10 mouse cellular contexts compared by ENCODE assay signal in the genomic region with DNA sequence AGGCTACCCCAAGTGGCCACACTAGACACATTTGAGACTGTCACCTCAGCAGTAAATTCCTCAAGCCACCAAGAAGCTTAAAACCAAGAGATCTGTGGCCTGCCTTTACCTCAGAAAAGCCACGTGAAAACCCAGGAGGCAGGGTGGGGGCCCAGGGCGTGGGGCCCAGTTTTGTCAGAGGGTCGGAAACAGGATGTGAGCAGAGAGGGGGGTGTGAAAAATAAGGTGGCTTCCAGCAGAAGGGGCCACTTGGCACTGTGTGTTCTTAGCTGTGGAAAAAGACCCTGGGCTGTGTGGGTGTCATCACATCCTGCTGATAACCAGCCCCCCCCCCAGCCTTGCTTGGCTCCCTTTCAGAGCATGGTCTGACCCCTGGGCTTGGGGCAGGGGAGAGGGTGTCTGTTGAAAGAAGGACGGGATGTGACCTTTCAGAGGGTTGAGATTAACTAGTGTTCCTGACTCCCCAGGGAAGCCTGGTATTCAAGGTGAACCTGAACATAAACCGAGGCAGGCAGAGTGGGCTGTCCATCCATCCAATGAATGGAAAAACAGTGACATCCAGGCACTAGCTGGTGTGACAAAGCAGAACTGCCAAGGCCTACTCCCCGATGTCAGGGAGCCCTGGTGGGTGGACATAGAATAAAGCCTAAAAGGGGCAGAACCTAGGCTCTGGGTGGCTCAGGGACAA. TPM values are rescaled to one million over a fixed set of nuclear protein-coding genes. Genes with fewer than 3 reads are reported as not detected.
DNase-seq lines count a peak whose midpoint lies in the region; ATAC-seq and TF ChIP-seq lines count a peak whose summit lies in the region.
"Had no signal": no experiment of that assay in that cellular context is flagged by ENCODE, and none has a peak within 500 bp of the region (broad histone marks: within the 10 kb centered on the region; RNA-seq: fewer than 3 reads in every experiment).

No protein-coding gene starts in this region.

- TF ChIP-seq CTCF in thymus, adult 2 months (IDR thresholded peaks at IDR 0.05; ENCODE audit: borderline replicate concordance, control insufficient read depth, extremely low read depth, insufficient read depth, low read length, poor library complexity) = no peak

- H3K27ac ChIP-seq in kidney, embryonic 15.5 days = peak overlapping the region; percentile 70
- peak overlapping the region; percentile 60 for H3K27ac ChIP-seq in heart, embryonic 12.5 days (ENCODE audit: poor library complexity, severe bottlenecking)
- peak overlapping the region; percentile 83 for H3K27ac ChIP-seq in thymus, adult 2 months (ENCODE audit: control insufficient read depth, insufficient read depth, low read length)
- no peak overlapping the region for H3K27ac ChIP-seq in midbrain, embryonic 11.5 days (ENCODE audit: low read depth, low read length)

- H3K4me1 ChIP-seq in kidney, embryonic 15.5 days = peaks cover 4% of the 10 kb centered on the region; the same call in 1 of the 2 replicates
- H3K4me1 ChIP-seq in heart, embryonic 12.5 days (replicated peaks) = peaks cover 6% of the 10 kb centered on the region; the same call in 1 of the 2 replicates
- H3K4me1 ChIP-seq in thymus, adult 2 months (replicated peaks; ENCODE audit: control insufficient read depth, insufficient read depth, low read length) = peaks cover 46% of the 10 kb centered on the region
- H3K4me1 ChIP-seq in midbrain, embryonic 11.5 days (ENCODE audit: control insufficient read depth, insufficient read depth, low read length) = no peaks in the 10 kb centered on the region

- no peaks in the 10 kb centered on the region for H3K36me3 ChIP-seq in kidney, embryonic 15.5 days
- H3K36me3 ChIP-seq in heart, embryonic 12.5 days = no peaks in the 10 kb centered on the region
- H3K36me3 ChIP-seq in thymus, adult 2 months (ENCODE audit: control insufficient read depth, insufficient read depth, low read length) = no peaks in the 10 kb centered on the region
- H3K36me3 ChIP-seq in midbrain, embryonic 11.5 days (ENCODE audit: control insufficient read depth, insufficient read depth, low read length) = no peaks in the 10 kb centered on the region

- no peak; the same call in 1 of the 2 replicates for ATAC-seq in kidney, embryonic 15.5 days (replicated peaks; ENCODE audit: low FRiP score)
- peak; percentile 88 for ATAC-seq in heart, embryonic 12.5 days (ENCODE audit: insufficient number of reproducible peaks, low FRiP score)
- no peak for ATAC-seq in midbrain, embryonic 11.5 days (ENCODE audit: low FRiP score)

- intact Hi-C loops in gastrocnemius, postnatal 36 days (cut with DNase I) = no loop called here

- no peak overlapping the region for H3K4me3 ChIP-seq in kidney, embryonic 15.5 days (replicated peaks)
- H3K4me3 ChIP-seq in heart, embryonic 12.5 days = no peak overlapping the region
- no peak overlapping the region for H3K4me3 ChIP-seq in thymus, adult 2 months (ENCODE audit: control insufficient read depth, insufficient read depth, low read length)
- H3K4me3 ChIP-seq in midbrain, embryonic 11.5 days (ENCODE audit: low read depth, low read length) = no peak overlapping the region

- peaks cover 4% of the 10 kb centered on the region; the same call in 1 of the 2 replicates for H3K9me3 ChIP-seq in kidney, embryonic 15.5 days (replicated peaks)
- H3K9me3 ChIP-seq in heart, embryonic 12.5 days (replicated peaks) = peaks cover 4% of the 10 kb centered on the region; the same call in 1 of the 2 replicates
- no peaks in the 10 kb centered on the region for H3K9me3 ChIP-seq in midbrain, embryonic 11.5 days (ENCODE audit: control insufficient read depth, low read length)

- 55% methylated on average over 6 of the region's 6 CpGs for WGBS in kidney, embryonic 15.5 days
- 49% methylated on average over 6 of the region's 6 CpGs for WGBS in heart, embryonic 12.5 days
- 20% methylated on average over 6 of the region's 6 CpGs for WGBS in thymus, adult 2 months
- WGBS in midbrain, embryonic 11.5 days = 84% methylated on average over 6 of the region's 6 CpGs

- H3K27me3 ChIP-seq in kidney, embryonic 15.5 days = no peaks in the 10 kb centered on the region
- no peaks in the 10 kb centered on the region for H3K27me3 ChIP-seq in heart, embryonic 12.5 days (replicated peaks)
- no peaks in the 10 kb centered on the region for H3K27me3 ChIP-seq in thymus, adult 2 months (ENCODE audit: control insufficient read depth, insufficient read depth, low read length)
- H3K27me3 ChIP-seq in midbrain, embryonic 11.5 days (ENCODE audit: control insufficient read depth, insufficient read depth, low read length) = no peaks in the 10 kb centered on the region

- no peak for TF ChIP-seq POLR2A in thymus, adult 2 months (IDR thresholded peaks at IDR 0.05; ENCODE audit: control insufficient read depth, extremely low read depth, insufficient read depth, low read length, poor library complexity)

- H3K4me2 ChIP-seq in kidney, embryonic 15.5 days = no peak overlapping the region
- no peak overlapping the region for H3K4me2 ChIP-seq in heart, embryonic 12.5 days
- no peak overlapping the region for H3K4me2 ChIP-seq in midbrain, embryonic 11.5 days

- H3K9ac ChIP-seq in kidney, embryonic 15.5 days = no peak overlapping the region
- no peak overlapping the region for H3K9ac ChIP-seq in heart, embryonic 12.5 days
- no peak overlapping the region for H3K9ac ChIP-seq in midbrain, embryonic 11.5 days (ENCODE audit: low read length)

- no peak for DNase-seq in kidney, adult 18-20 months
- peak; percentile 46 for DNase-seq in lung, postnatal 36 days
- peak; percentile 82 for DNase-seq in thymus, adult 2 months
- DNase-seq in gastrocnemius, postnatal 36 days = no peak
- DNase-seq in midbrain, embryonic 11.5 days (ENCODE audit: low spot score, missing footprints) = no peak
- DNase-seq in kidney, adult 9 months = no peak
- DNase-seq: adrenal gland, postnatal 25 days had no signal

RNA-seq across cellular contexts. Expression of gene Dusp2, which starts 21.3 kb away (rescaled TPM):
- polyA plus RNA-seq in kidney, embryonic 15.5 days (2015; fragmentation: Nextera tagmentation; extraction: Ambion mirVana) = 8.8 and 9.0 TPM in 2 replicates
- 23.8 and 26.3 TPM in 2 replicates for polyA plus RNA-seq in heart, embryonic 12.5 days (2016; fragmentation: Nextera tagmentation; extraction: Ambion mirVana)
- polyA plus RNA-seq in thymus, adult 2 months (2012; rRNA removed) = 163 and 212 TPM in 2 replicates
- total RNA-seq in gastrocnemius, postnatal 36 days (2021) = 1 to 10 TPM in 1 of 2 experiments, under 1 TPM in 1; 0.72 to 1.3 TPM
- 3.4 and 4.4 TPM in 2 replicates for polyA plus RNA-seq in midbrain, embryonic 11.5 days (2014; fragmentation: Nextera tagmentation; extraction: Ambion mirVana)

RNA-seq across cellular contexts. Expression of gene Astl, which starts 23.8 kb away (rescaled TPM):
- polyA plus RNA-seq in kidney, embryonic 15.5 days (2015; fragmentation: Nextera tagmentation; extraction: Ambion mirVana) = not detected in 2 replicates
- not detected in 2 replicates for polyA plus RNA-seq in heart, embryonic 12.5 days (2016; fragmentation: Nextera tagmentation; extraction: Ambion mirVana)
- polyA plus RNA-seq in thymus, adult 2 months (2012; rRNA removed) = 0.20 and 0.31 TPM in 2 replicates
- total RNA-seq in gastrocnemius, postnatal 36 days (2021) = not detected
- polyA plus RNA-seq in midbrain, embryonic 11.5 days (2014; fragmentation: Nextera tagmentation; extraction: Ambion mirVana) = not detected in 2 replicates
- total RNA-seq: adrenal gland, postnatal 25 days had no signal
- polyA plus RNA-seq: large intestine, adult 2 months had no signal

RNA-seq across cellular contexts. Expression of gene Stard7, which starts 44.6 kb away (rescaled TPM):
- polyA plus RNA-seq in kidney, embryonic 15.5 days (2015; fragmentation: Nextera tagmentation; extraction: Ambion mirVana) = 76.7 and 78.0 TPM in 2 replicates
- polyA plus RNA-seq in heart, embryonic 12.5 days (2016; fragmentation: Nextera tagmentation; extraction: Ambion mirVana) = 135 and 136 TPM in 2 replicates
- polyA plus RNA-seq in thymus, adult 2 months (2012; rRNA removed) = 55.8 and 81.8 TPM in 2 replicates
- 100 to 1,000 TPM in 1 of 2 experiments, 10 to 100 TPM in 1; 89.2 to 110 TPM for total RNA-seq in gastrocnemius, postnatal 36 days (2021)
- 85.0 and 86.4 TPM in 2 replicates for polyA plus RNA-seq in midbrain, embryonic 11.5 days (2014; fragmentation: Nextera tagmentation; extraction: Ambion mirVana)

RNA-seq across cellular contexts. Expression of gene Adra2b, which starts 48.4 kb away (rescaled TPM):
- 4.4 and 5.1 TPM in 2 replicates for polyA plus RNA-seq in kidney, embryonic 15.5 days (2015; fragmentation: Nextera tagmentation; extraction: Ambion mirVana)
- polyA plus RNA-seq in heart, embryonic 12.5 days (2016; fragmentation: Nextera tagmentation; extraction: Ambion mirVana) = 7.1 and 7.6 TPM in 2 replicates
- 0.13 and 0.20 TPM in 2 replicates for polyA plus RNA-seq in thymus, adult 2 months (2012; rRNA removed)
- total RNA-seq in gastrocnemius, postnatal 36 days (2021) = under 1 TPM; 0.48 to 0.86 TPM
- 2.8 and 2.9 TPM in 2 replicates for polyA plus RNA-seq in midbrain, embryonic 11.5 days (2014; fragmentation: Nextera tagmentation; extraction: Ambion mirVana)

Comparison
In these comparisons a context has a peak if more than half of its experiments do, and no peak if none do; other contexts are left out.
1. DNase-seq: peak in lung, postnatal 36 days (single experiment) and thymus, adult 2 months (single experiment); none in kidney, adult 18-20 months (single experiment), gastrocnemius, postnatal 36 days (0 of 2), midbrain, embryonic 11.5 days (single experiment) and kidney, adult 9 months (single experiment).